Mouse (Mus musculus): ENCODE results near the gene Ceacam15. TPM values are rescaled to one million over a fixed set of nuclear protein-coding genes. Genes with fewer than 3 reads are reported as not detected.
"Not testable (repeated sequence)": the region's sequence is repeated elsewhere in the genome, so short reads cannot be mapped to it uniquely, and the experiment has no call there.

Ceacam15 gene
- polyA plus RNA-seq (2014; fragmentation: Nextera tagmentation; extraction: Ambion mirVana): 0.47 and 0.66 TPM in 2 replicates

GRCm38 (mm10) chr7:16675605-16676004, at the start of gene Ceacam15:
Gene Ceacam15, minus strand, starts transcription at chr7:16675705.
- no peak within 1 kb of the TSS for H3K4me3 ChIP-seq (ENCODE audit: control insufficient read depth in 1 of 2, insufficient read depth in 1 of 2, low read depth in 1 of 2, low read length in 2 of 2)
- H3K9ac ChIP-seq (ENCODE audit: low read length): peak within 1 kb of the TSS; percentile 18; the same call in 1 of the 2 replicates
- peak within 1 kb of the TSS; percentile 86 to 88 for H3K27ac ChIP-seq (replicated peaks in 1 of 2; ENCODE audit: control insufficient read depth in 1 of 2, insufficient read depth in 1 of 2, low read depth in 2 of 2, low read length in 2 of 2)
- H3K27me3 ChIP-seq (ENCODE audit: control insufficient read depth, insufficient read depth, low read length): no peaks in the 10 kb centered on the region
- WGBS: 65% methylated on average over 1 of the region's 1 CpGs
- no peaks in the 10 kb centered on the region for H3K36me3 ChIP-seq (ENCODE audit: control insufficient read depth, insufficient read depth, low read length)
- H3K4me1 ChIP-seq (ENCODE audit: control insufficient read depth in 2 of 2, insufficient read depth in 2 of 2, low read length in 2 of 2): peaks cover 27 to 29% of the 10 kb centered on the region in 2 experiments
- no peaks in the 10 kb centered on the region for H3K9me3 ChIP-seq (ENCODE audit: control insufficient read depth, low read length)
- H3K4me2 ChIP-seq (ENCODE audit: low read length): no peak within 1 kb of the TSS
- no peak for ATAC-seq (ENCODE audit: insufficient number of reproducible peaks, insufficient read depth, low FRiP score, low read depth)

DNA sequence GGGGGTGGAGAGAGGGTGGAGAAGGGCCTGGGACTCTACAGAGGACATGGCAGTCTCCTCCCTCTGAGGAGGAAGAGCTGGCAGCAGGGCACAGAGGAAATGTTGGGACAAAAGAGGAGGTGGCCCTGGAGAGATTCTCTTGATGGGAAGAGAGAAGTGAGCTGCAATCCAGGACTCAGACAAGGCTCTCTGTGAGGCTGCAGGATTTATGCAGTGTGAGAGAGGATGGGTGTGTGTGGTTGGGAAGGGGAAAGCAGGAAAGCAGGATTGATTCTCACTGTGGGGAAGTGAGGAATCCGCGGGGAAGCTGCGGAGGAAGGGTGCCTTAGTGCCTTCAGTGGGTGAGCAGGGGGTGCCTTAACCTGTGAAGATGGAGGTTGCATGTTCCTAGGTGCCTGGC, 47.0 kb upstream of the Ceacam15 start:
- H3K4me2 ChIP-seq (ENCODE audit: low read length); ATAC-seq (ENCODE audit: insufficient number of reproducible peaks, insufficient read depth, low FRiP score, low read depth); H3K9me3 ChIP-seq (ENCODE audit: control insufficient read depth, low read length); H3K36me3 ChIP-seq (ENCODE audit: control insufficient read depth, insufficient read depth, low read length); H3K27me3 ChIP-seq (ENCODE audit: control insufficient read depth, insufficient read depth, low read length); H3K4me1 ChIP-seq (ENCODE audit: control insufficient read depth in 2 of 2, insufficient read depth in 2 of 2, low read length in 2 of 2); H3K4me3 ChIP-seq (ENCODE audit: control insufficient read depth in 1 of 2, insufficient read depth in 1 of 2, low read depth in 1 of 2, low read length in 2 of 2); H3K27ac ChIP-seq (replicated peaks in 1 of 2; ENCODE audit: control insufficient read depth in 1 of 2, insufficient read depth in 1 of 2, low read depth in 2 of 2, low read length in 2 of 2); H3K9ac ChIP-seq (ENCODE audit: low read length): not testable (repeated sequence)
- 44% methylated on average over 3 of the region's 3 CpGs for WGBS

- H3K27ac ChIP-seq (replicated peaks in 1 of 2; ENCODE audit: control insufficient read depth in 1 of 2, insufficient read depth in 1 of 2, low read depth in 2 of 2, low read length in 2 of 2): no peak within 1 kb of the TSS
- no peak within 1 kb of the TSS for H3K4me3 ChIP-seq (ENCODE audit: control insufficient read depth in 1 of 2, insufficient read depth in 1 of 2, low read depth in 1 of 2, low read length in 2 of 2)
- H3K9me3 ChIP-seq (ENCODE audit: control insufficient read depth, low read length): no peaks in the 10 kb centered on the region
- 0 out of 4 replicates have a peak, but pooled peaks cover 0 to under 1% of the 10 kb centered on the region in 2 experiments for H3K4me1 ChIP-seq (ENCODE audit: control insufficient read depth in 2 of 2, insufficient read depth in 2 of 2, low read length in 2 of 2)
- H3K27me3 ChIP-seq (ENCODE audit: control insufficient read depth, insufficient read depth, low read length): no peaks in the 10 kb centered on the region
- no peaks in the 10 kb centered on the region for H3K36me3 ChIP-seq (ENCODE audit: control insufficient read depth, insufficient read depth, low read length)
- H3K4me2 ChIP-seq (ENCODE audit: low read length): no peak within 1 kb of the TSS
- WGBS: 90% methylated on average over 2 of the region's 2 CpGs
- H3K9ac ChIP-seq (ENCODE audit: low read length): no peak within 1 kb of the TSS
- ATAC-seq (ENCODE audit: insufficient number of reproducible peaks, insufficient read depth, low FRiP score, low read depth): no peak
Observed at GRCm38 (mm10) chr7:16721629-16722028, 46.1 kb upstream of the Ceacam15 start, which contains the start of gene Ceacam9. Gene Ceacam9, plus strand, starts transcription at chr7:16721929.

GRCm38 (mm10) chr7:16716456-16717152, 41.1 kb upstream of the Ceacam15 start:
- not testable (repeated sequence) for H3K36me3 ChIP-seq (ENCODE audit: control insufficient read depth, insufficient read depth, low read length); H3K4me1 ChIP-seq (ENCODE audit: control insufficient read depth in 2 of 2, insufficient read depth in 2 of 2, low read length in 2 of 2); H3K4me3 ChIP-seq (ENCODE audit: control insufficient read depth in 1 of 2, insufficient read depth in 1 of 2, low read depth in 1 of 2, low read length in 2 of 2); ATAC-seq (ENCODE audit: insufficient number of reproducible peaks, insufficient read depth, low FRiP score, low read depth); H3K27ac ChIP-seq (replicated peaks in 1 of 2; ENCODE audit: control insufficient read depth in 1 of 2, insufficient read depth in 1 of 2, low read depth in 2 of 2, low read length in 2 of 2); H3K9ac ChIP-seq (ENCODE audit: low read length); H3K4me2 ChIP-seq (ENCODE audit: low read length); H3K9me3 ChIP-seq (ENCODE audit: control insufficient read depth, low read length); H3K27me3 ChIP-seq (ENCODE audit: control insufficient read depth, insufficient read depth, low read length)
- WGBS: 43% methylated on average over 8 of the region's 8 CpGs

GRCm38 (mm10) chr7:16712633-16713415, 37.3 kb upstream of the Ceacam15 start:
- Histone ChIP-seq H3K36me3 (ENCODE audit: control insufficient read depth, insufficient read depth, low read length) (no peaks in the 10 kb centered on the region), H3K27me3 (ENCODE audit: control insufficient read depth, insufficient read depth, low read length) (no peaks in the 10 kb centered on the region), H3K4me3 (ENCODE audit: control insufficient read depth in 1 of 2, insufficient read depth in 1 of 2, low read depth in 1 of 2, low read length in 2 of 2) (no peak overlapping the region), H3K9me3 (ENCODE audit: control insufficient read depth, low read length) (no peaks in the 10 kb centered on the region), H3K4me1 (ENCODE audit: control insufficient read depth in 2 of 2, insufficient read depth in 2 of 2, low read length in 2 of 2) (peaks cover 9 to 17% of the 10 kb centered on the region in 2 experiments), H3K4me2 (ENCODE audit: low read length) (no peak overlapping the region), H3K27ac (replicated peaks in 1 of 2; ENCODE audit: control insufficient read depth in 1 of 2, insufficient read depth in 1 of 2, low read depth in 2 of 2, low read length in 2 of 2) (no peak overlapping the region), H3K9ac (ENCODE audit: low read length) (no peak overlapping the region)
- WGBS: 72% methylated on average over 13 of the region's 13 CpGs
- ATAC-seq (ENCODE audit: insufficient number of reproducible peaks, insufficient read depth, low FRiP score, low read depth): no peak

- Histone ChIP-seq H3K36me3 (ENCODE audit: control insufficient read depth, insufficient read depth, low read length) (no peaks in the 10 kb centered on the region), H3K9me3 (ENCODE audit: control insufficient read depth, low read length) (no peaks in the 10 kb centered on the region), H3K4me2 (ENCODE audit: low read length) (no peak overlapping the region), H3K4me1 (ENCODE audit: control insufficient read depth in 2 of 2, insufficient read depth in 2 of 2, low read length in 2 of 2) (peaks cover 25 to 30% of the 10 kb centered on the region in 2 experiments), H3K27ac (replicated peaks in 1 of 2; ENCODE audit: control insufficient read depth in 1 of 2, insufficient read depth in 1 of 2, low read depth in 2 of 2, low read length in 2 of 2) (no peak overlapping the region), H3K27me3 (ENCODE audit: control insufficient read depth, insufficient read depth, low read length) (no peaks in the 10 kb centered on the region), H3K4me3 (ENCODE audit: control insufficient read depth in 1 of 2, insufficient read depth in 1 of 2, low read depth in 1 of 2, low read length in 2 of 2) (no peak overlapping the region), H3K9ac (ENCODE audit: low read length) (no peak overlapping the region)
- WGBS: 76% methylated on average over 5 of the region's 5 CpGs
- ATAC-seq (ENCODE audit: insufficient number of reproducible peaks, insufficient read depth, low FRiP score, low read depth): no peak
Observed at GRCm38 (mm10) chr7:16710604-16711003, 35.1 kb upstream of the Ceacam15 start.

DNA sequence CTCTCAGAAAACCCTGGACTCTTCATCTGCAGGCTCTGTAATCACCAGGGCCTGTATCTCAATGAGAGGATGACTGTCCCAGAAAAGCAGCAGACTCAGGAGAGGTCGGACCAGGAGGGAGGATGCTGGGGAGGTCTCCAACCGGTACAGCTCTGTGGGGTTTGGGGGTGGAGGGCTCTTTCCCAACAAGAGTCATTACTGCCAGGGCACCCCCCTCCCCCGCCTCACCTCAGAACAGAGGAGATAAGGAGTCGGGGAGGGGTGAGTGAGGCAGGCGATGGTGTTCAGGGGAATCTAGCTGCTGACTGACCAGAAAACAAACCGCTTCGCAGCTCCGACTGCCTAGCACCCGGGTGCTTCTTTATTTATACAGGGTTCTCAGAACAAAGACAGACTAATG, 32.7 kb upstream of the Ceacam15 start:
- Histone ChIP-seq H3K27ac (replicated peaks in 1 of 2; ENCODE audit: control insufficient read depth in 1 of 2, insufficient read depth in 1 of 2, low read depth in 2 of 2, low read length in 2 of 2) (peak overlapping the region; percentile 30 to 44; a peak in 2 of 4 replicates), H3K27me3 (ENCODE audit: control insufficient read depth, insufficient read depth, low read length) (no peaks in the 10 kb centered on the region), H3K4me2 (ENCODE audit: low read length) (peak overlapping the region; percentile 13; the same call in 1 of the 2 replicates), H3K4me1 (ENCODE audit: control insufficient read depth in 2 of 2, insufficient read depth in 2 of 2, low read length in 2 of 2) (peaks cover 26 to 31% of the 10 kb centered on the region in 2 experiments), H3K9ac (ENCODE audit: low read length) (0 out of 2 replicates have a peak overlapping the region, but pooled peaks have one; percentile 8), H3K36me3 (ENCODE audit: control insufficient read depth, insufficient read depth, low read length) (no peaks in the 10 kb centered on the region), H3K9me3 (ENCODE audit: control insufficient read depth, low read length) (no peaks in the 10 kb centered on the region), H3K4me3 (ENCODE audit: control insufficient read depth in 1 of 2, insufficient read depth in 1 of 2, low read depth in 1 of 2, low read length in 2 of 2) (no peak overlapping the region)
- 0 out of 2 replicates have a peak, but pooled peaks have one; percentile 31 for ATAC-seq (ENCODE audit: insufficient number of reproducible peaks, insufficient read depth, low FRiP score, low read depth)
- 10% methylated on average over 9 of the region's 9 CpGs for WGBS

Data from heart, embryonic 14.5 days (tissue).